Mouse (Mus musculus) forebrain, embryonic 16.5 days (tissue): ENCODE results near the gene Prss41. TPM values are rescaled to one million over a fixed set of nuclear protein-coding genes. Genes with fewer than 3 reads are reported as not detected.

Experiments
- ATAC-seq: fragments of 200-750 bp; cut with Nextera tagmentation; 2 replicates; pipeline ENCODE4 v1.8.0; 2017; ENCODE audit warnings: mild to moderate bottlenecking, moderate library complexity
- H3K27ac ChIP-seq: fragments of 300-500 bp; sonication (generic); 2 replicates; pipeline ENCODE4 v1.5.1; 2014; ENCODE audit warnings: low read length, control low read depth
- H3K27me3 ChIP-seq: fragments of 300-500 bp; sonication (generic); replicated peaks from 2 replicates; pipeline ENCODE4 v1.6.1; 2014; ENCODE audit warnings: low read length; ENCODE audit not compliant: control insufficient read depth, insufficient read depth
- H3K36me3 ChIP-seq: fragments of 300-500 bp; sonication (generic); 2 replicates; pipeline ENCODE4 v1.6.1; 2014; ENCODE audit not compliant: control insufficient read depth, insufficient read depth
- H3K4me1 ChIP-seq: fragments of 300-500 bp; sonication (generic); replicated peaks from 2 replicates; pipeline ENCODE4 v1.6.1; 2014; ENCODE audit warnings: low read length; ENCODE audit not compliant: control insufficient read depth, insufficient read depth
- H3K4me2 ChIP-seq: fragments of 300-500 bp; sonication (generic); 2 replicates; pipeline ENCODE4 v1.6.1; 2014; ENCODE audit warnings: mild to moderate bottlenecking, low read length, control low read depth
- H3K4me3 ChIP-seq: fragments of 300-500 bp; sonication (generic); replicated peaks from 2 replicates; pipeline ENCODE4 v1.5.1; 2014; ENCODE audit warnings: mild to moderate bottlenecking, low read length, control low read depth
- H3K9ac ChIP-seq: fragments of 300-500 bp; sonication (generic); replicated peaks from 2 replicates; pipeline ENCODE4 v1.6.1; 2014; ENCODE audit warnings: low read depth, low read length, control low read depth
- H3K9me3 ChIP-seq: fragments of 300-500 bp; sonication (generic); 2 replicates; pipeline ENCODE4 v1.6.1; 2016; ENCODE audit warnings: low read length; ENCODE audit not compliant: control insufficient read depth
- WGBS: fragments of 180-500 bp; shearing (Covaris S2); extraction: QIAGEN DNeasy Blood & Tissue Kit; methylation state at CpG from one replicate; pipeline ENCODE4 v1.1.7; 2014; 5-methylcytosine and 5-hydroxymethylcytosine counted together
- polyA plus RNA-seq: library from polyadenylated mRNA; unstranded; fragments of >200 nt; fragmentation: Nextera tagmentation; extraction: Ambion mirVana; gene quantifications from 2 replicates; pipeline ENCODE4 v1.2.1, GENCODE M21; 2015

Gene Prss41
- polyA plus RNA-seq, 1 experiment from 2014 or later: 1.0 TPM

DNA sequence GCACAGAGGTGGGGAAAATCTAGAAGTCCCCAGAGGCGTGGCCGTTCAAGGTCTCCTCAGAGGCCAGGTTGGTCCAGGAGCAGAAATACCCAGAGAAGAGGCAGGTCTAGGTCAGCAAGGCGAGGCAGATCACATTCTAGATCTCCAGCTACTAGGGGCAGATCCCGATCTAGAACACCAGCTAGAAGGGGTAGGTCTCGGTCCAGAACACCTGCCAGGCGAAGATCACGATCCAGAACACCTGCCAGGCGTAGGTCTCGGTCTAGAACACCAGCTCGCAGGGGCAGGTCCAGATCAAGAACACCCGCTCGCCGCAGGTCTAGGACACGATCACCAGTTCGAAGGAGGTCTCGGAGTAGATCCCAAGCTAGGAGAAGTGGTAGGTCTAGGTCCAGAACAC is 28.3 kb downstream of the Prss41 start:
- Histone ChIP-seq H3K4me2 (no peak overlapping the region), H3K27ac (no peak overlapping the region), H3K4me3 (no peak overlapping the region), H3K9ac (no peak overlapping the region), H3K36me3 (peaks cover 87% of the 10 kb centered on the region), H3K9me3 (peaks cover 25% of the 10 kb centered on the region), H3K4me1 (no peaks in the 10 kb centered on the region), H3K27me3 (no peaks in the 10 kb centered on the region)
- no peak for ATAC-seq
- WGBS: 97% methylated on average over 16 of the region's 16 CpGs

DNA sequence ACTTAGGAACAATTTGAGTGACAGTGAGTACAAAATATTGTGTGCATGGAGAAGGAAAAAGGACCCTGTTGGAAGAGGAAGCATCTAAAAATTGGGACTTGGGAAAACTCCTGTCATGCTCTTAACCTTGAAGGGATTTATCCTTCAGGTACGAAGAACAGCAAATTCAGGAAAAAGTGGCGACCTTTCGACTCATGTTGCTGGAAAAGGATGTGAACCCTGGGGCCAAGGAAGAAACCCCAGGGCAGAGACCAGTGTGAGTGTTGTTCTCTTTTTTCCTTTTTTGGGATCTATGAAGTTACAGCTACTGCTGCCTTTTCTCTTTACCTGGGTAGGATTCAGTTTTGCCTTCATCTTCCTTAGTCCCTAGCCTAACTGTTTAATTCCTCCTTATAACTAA is 36.1 kb downstream of the Prss41 start:
- H3K36me3 ChIP-seq: peaks cover 36% of the 10 kb centered on the region
- no peak for ATAC-seq
- H3K4me1 ChIP-seq: peaks cover 28% of the 10 kb centered on the region
- no peaks in the 10 kb centered on the region for H3K9me3 ChIP-seq
- 96% methylated on average over 3 of the region's 3 CpGs for WGBS
- no peak overlapping the region for H3K4me2 ChIP-seq
- no peaks in the 10 kb centered on the region for H3K27me3 ChIP-seq
- H3K4me3 ChIP-seq: no peak overlapping the region
- H3K9ac ChIP-seq: no peak overlapping the region
- no peak overlapping the region for H3K27ac ChIP-seq

DNA sequence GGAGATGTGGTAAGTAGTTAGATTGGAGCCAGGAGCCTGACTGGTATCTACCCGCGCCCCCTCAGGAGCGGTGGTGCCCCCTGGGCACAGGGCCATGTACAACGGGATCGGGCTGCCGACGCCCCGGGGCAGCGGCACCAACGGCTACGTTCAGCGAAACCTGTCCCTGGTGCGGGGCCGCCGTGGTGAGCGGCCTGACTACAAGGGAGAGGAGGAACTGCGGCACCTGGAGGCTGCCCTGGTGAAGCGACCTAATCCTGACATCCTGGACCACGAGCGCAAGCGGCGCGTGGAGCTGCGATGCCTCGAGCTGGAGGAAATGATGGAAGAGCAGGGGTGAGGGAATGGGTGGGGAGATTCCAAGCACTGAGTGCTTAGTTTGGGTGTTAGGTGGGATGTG is 37.1 kb downstream of the Prss41 start:
- WGBS: 81% methylated on average over 25 of the region's 25 CpGs
- peaks cover 28% of the 10 kb centered on the region for H3K36me3 ChIP-seq
- H3K27me3 ChIP-seq: no peaks in the 10 kb centered on the region
- no peak overlapping the region for H3K4me3 ChIP-seq
- ATAC-seq: no peak
- H3K9ac ChIP-seq: no peak overlapping the region
- H3K27ac ChIP-seq: no peak overlapping the region
- H3K9me3 ChIP-seq: no peaks in the 10 kb centered on the region
- H3K4me2 ChIP-seq: no peak overlapping the region; the same call in 1 of the 2 replicates
- H3K4me1 ChIP-seq: peaks cover 32% of the 10 kb centered on the region

DNA sequence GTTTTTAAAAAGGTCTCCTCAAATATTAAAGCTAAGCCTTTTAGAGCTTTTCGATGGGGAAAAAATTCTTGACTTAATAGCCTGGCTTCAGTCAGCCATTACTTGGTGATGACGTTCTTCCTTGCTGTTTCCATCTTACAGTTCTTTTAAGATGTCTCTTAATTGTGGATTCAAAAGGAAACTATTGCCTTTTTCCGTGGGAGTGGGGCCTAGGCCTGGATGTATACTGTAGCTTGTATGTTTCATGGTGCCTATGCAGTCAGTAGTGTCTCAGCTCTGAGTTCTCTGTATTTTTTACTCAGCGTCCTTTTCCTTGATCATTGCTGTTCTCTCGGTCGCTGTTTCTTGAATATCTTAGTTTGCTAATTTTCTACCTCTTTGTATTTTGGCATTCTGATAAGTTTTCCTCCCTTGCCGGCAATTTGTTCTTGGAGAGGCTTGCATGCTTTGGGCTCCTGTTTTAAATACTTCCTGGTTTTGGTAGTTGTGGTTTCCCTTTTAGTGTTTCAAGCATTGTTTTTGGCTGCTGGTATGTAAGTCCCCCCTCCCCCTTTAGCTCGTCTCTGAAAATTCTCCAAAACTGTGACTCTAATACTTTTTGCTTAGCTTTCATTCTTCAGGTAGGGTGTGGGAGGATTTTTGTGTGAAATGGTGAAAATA is 39.4 kb downstream of the Prss41 start:
- 1% methylated on average over 8 of the region's 8 CpGs for WGBS
- Histone ChIP-seq H3K36me3 (peaks cover 10% of the 10 kb centered on the region), H3K4me2 (peak overlapping the region; percentile 94), H3K9me3 (no peaks in the 10 kb centered on the region), H3K4me1 (peaks cover 32% of the 10 kb centered on the region), H3K27ac (no peak overlapping the region), H3K9ac (peak overlapping the region; percentile 88), H3K4me3 (peak overlapping the region; percentile 100), H3K27me3 (no peaks in the 10 kb centered on the region)
- no peak for ATAC-seq

- Histone ChIP-seq H3K27ac (peak overlapping the region; percentile 92), H3K9ac (peak overlapping the region; percentile 88), H3K4me2 (peak overlapping the region; percentile 94), H3K36me3 (no peaks in the 10 kb centered on the region; the same call in 1 of the 2 replicates), H3K4me1 (peaks cover 32% of the 10 kb centered on the region), H3K9me3 (no peaks in the 10 kb centered on the region), H3K4me3 (peak overlapping the region; percentile 100), H3K27me3 (no peaks in the 10 kb centered on the region)
- under 1% methylated on average over 67 of the region's 83 CpGs for WGBS
- ATAC-seq: peak; percentile 43
Measured at GRCm38 (mm10) chr17:23803366-23804041, 40.5 kb downstream of the Prss41 start.

DNA sequence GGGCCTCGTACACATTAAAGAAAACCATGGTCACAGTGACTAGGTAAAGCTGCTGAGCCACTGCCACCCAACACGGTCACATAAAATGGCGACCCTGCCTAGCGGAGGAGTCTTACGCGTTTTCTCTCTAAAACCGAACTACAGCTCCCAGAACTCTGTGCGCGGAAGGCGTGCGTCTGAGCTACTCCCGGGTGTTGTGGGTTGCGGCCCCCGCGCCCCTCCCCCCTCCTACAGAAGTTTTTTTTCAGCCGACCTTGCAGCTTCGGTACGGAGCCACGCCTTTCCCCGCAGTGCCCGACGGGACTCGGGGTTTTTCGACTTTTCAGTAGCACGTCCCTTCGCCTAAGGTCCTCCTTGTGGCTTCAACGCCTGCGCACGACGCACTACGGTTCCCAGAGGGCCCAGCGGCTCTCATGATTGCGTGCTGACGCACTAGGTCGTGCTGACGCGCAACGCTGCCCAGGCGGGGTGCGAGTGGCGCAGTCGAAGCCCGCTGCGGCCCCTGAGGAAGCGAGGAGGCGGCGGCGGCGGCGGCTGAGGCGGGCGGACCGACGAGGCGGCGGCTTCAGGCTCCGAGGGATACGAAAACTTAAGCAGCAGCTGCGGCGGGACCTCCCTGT is 41.1 kb downstream of the Prss41 start:
- Histone ChIP-seq H3K36me3 (no peaks in the 10 kb centered on the region), H3K9ac (peak overlapping the region; percentile 88), H3K27ac (peak overlapping the region; percentile 92), H3K4me2 (peak overlapping the region; percentile 68), H3K4me1 (peaks cover 32% of the 10 kb centered on the region), H3K4me3 (peak overlapping the region; percentile 100), H3K9me3 (no peaks in the 10 kb centered on the region), H3K27me3 (no peaks in the 10 kb centered on the region)
- peak; percentile 99 for ATAC-seq
- 1% methylated on average over 60 of the region's 60 CpGs for WGBS

DNA sequence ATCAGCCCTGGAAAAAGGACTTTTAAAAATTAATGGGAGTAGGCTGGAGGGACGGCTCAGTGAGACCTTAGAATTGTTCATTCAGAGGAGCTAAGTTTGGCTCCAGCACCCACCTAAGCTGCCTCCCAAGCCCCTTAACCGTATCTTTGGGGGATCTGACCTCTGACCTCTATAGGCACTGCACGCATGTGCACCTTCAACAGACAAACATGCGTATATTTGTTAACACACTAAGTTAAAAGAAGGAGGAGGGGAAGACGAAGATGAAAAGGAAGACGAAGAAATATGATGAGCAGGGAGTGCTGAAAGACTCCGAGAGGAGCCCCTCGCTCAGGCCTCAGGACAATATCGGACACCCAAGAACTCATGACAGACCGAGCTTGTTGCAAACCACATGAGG is 42.3 kb downstream of the Prss41 start:
- no peaks in the 10 kb centered on the region for H3K27me3 ChIP-seq
- WGBS: 93% methylated on average over 10 of the region's 10 CpGs

GRCm38 (mm10) chr17:23797316-23797715 is 46.7 kb downstream of the Prss41 start:
- ATAC-seq: no peak
- Histone ChIP-seq H3K4me3 (no peak overlapping the region), H3K9me3 (no peaks in the 10 kb centered on the region), H3K4me2 (no peak overlapping the region), H3K27me3 (no peaks in the 10 kb centered on the region), H3K9ac (no peak overlapping the region), H3K27ac (no peak overlapping the region), H3K4me1 (peaks cover 2% of the 10 kb centered on the region; the same call in 1 of the 2 replicates), H3K36me3 (no peaks in the 10 kb centered on the region)
- 78% methylated on average over 7 of the region's 7 CpGs for WGBS

More for the DNA sequence above, 42.3 kb downstream of the Prss41 start:
- Histone ChIP-seq H3K9ac (no peak overlapping the region), H3K27ac (no peak overlapping the region), H3K36me3 (no peaks in the 10 kb centered on the region), H3K4me1 (peaks cover 26% of the 10 kb centered on the region), H3K9me3 (no peaks in the 10 kb centered on the region), H3K4me2 (no peak overlapping the region), H3K4me3 (no peak overlapping the region)
- no peak for ATAC-seq

- no peak overlapping the region for H3K4me3 ChIP-seq
- no peaks in the 10 kb centered on the region for H3K27me3 ChIP-seq
- peaks cover 11% of the 10 kb centered on the region for H3K4me1 ChIP-seq
- H3K36me3 ChIP-seq: no peaks in the 10 kb centered on the region
- H3K9me3 ChIP-seq: no peaks in the 10 kb centered on the region
- no peak overlapping the region for H3K4me2 ChIP-seq
- ATAC-seq: no peak
- no peak overlapping the region for H3K27ac ChIP-seq
- H3K9ac ChIP-seq: no peak overlapping the region
- WGBS: 95% methylated on average over 8 of the region's 8 CpGs
Measured at GRCm38 (mm10) chr17:23795323-23795722, 48.6 kb downstream of the Prss41 start.
